Mouse (Mus musculus): ENCODE results near the gene Mfsd12.

GRCm38 (mm10) chr10:81410350-81410749, 53.1 kb downstream of the Mfsd12 start:
- TF ChIP-seq CTCF (IDR thresholded peaks at IDR 0.05; ENCODE audit: low read depth, low read length) (no peak), POLR2A (IDR thresholded peaks at IDR 0.05; ENCODE audit: borderline replicate concordance, low read depth, low read length) (no peak)

Measured in bone marrow macrophage, adult 2 months (primary cell).